Mouse (Mus musculus) ES-Bruce4 (cell line): ENCODE data around the gene Naa20.
"Not testable (repeated sequence)": the region's sequence is repeated elsewhere in the genome, so short reads cannot be mapped to it uniquely, and the experiment has no call there.

Experiments used
- CTCF ChIP-seq: IDR thresholded peaks from one replicate; pipeline ENCODE4 v1.8.1; 2011; ENCODE audit warnings: low read depth, low read length
- EP300 ChIP-seq: IDR thresholded peaks from 2 replicates; pipeline ENCODE4 v1.6.1; 2011; ENCODE audit warnings: low read depth, low read length; ENCODE audit not compliant: insufficient read depth
- POLR2A ChIP-seq: IDR thresholded peaks from one replicate; pipeline ENCODE4 v1.8.1; 2011; ENCODE audit warnings: low read length; ENCODE audit not compliant: insufficient read depth

- not testable (repeated sequence) for TF ChIP-seq CTCF, POLR2A, EP300
Measured at GRCm38 (mm10) chr2:145905884-145906283, 4.0 kb downstream of the Naa20 start.
